Mouse (Mus musculus) liver, embryonic 16.5 days (tissue): Measurements from ENCODE around the gene Sun2. TPM values are rescaled to one million over a fixed set of nuclear protein-coding genes. Genes with fewer than 3 reads are reported as not detected.

Source experiments
- ATAC-seq: fragments of 200-750 bp; cut with Nextera tagmentation; 2 replicates; pipeline ENCODE4 v1.8.0; 2017; ENCODE audit warnings: low read depth, mild to moderate bottlenecking, moderate number of reproducible peaks, moderate library complexity
- H3K27ac ChIP-seq: fragments of 300-500 bp; sonication (generic); 2 replicates; pipeline ENCODE4 v1.5.1; 2014; ENCODE audit warnings: mild to moderate bottlenecking, low read length
- H3K27me3 ChIP-seq: fragments of 300-500 bp; sonication (generic); 2 replicates; pipeline ENCODE4 v1.6.1; 2014; ENCODE audit warnings: low read depth, low read length, mixed read lengths; ENCODE audit not compliant: control insufficient read depth, insufficient read depth
- H3K36me3 ChIP-seq: fragments of 300-500 bp; sonication (generic); 2 replicates; pipeline ENCODE4 v1.6.1; 2014; ENCODE audit warnings: mild to moderate bottlenecking; ENCODE audit not compliant: control insufficient read depth, insufficient read depth
- H3K4me1 ChIP-seq: fragments of 300-500 bp; sonication (generic); 2 replicates; pipeline ENCODE4 v1.6.1; 2014; ENCODE audit warnings: low read depth, low read length, mixed read lengths; ENCODE audit not compliant: control insufficient read depth
- H3K4me2 ChIP-seq: fragments of 300-500 bp; sonication (generic); 2 replicates; pipeline ENCODE4 v1.6.1; 2014; ENCODE audit warnings: low read depth, low read length, mixed read lengths
- H3K4me3 ChIP-seq: fragments of 300-500 bp; sonication (generic); 2 replicates; pipeline ENCODE4 v1.5.1; 2014; ENCODE audit warnings: low read depth, mild to moderate bottlenecking, low read length
- H3K9ac ChIP-seq: fragments of 300-500 bp; sonication (generic); 2 replicates; pipeline ENCODE4 v1.6.1; 2014; ENCODE audit warnings: low read depth, low read length
- H3K9me3 ChIP-seq: fragments of 300-500 bp; sonication (generic); replicated peaks from 2 replicates; pipeline ENCODE4 v1.6.1; 2016; ENCODE audit warnings: low read length; ENCODE audit not compliant: control insufficient read depth
- WGBS: fragments of 180-500 bp; shearing (Covaris S2); extraction: QIAGEN DNeasy Blood & Tissue Kit; methylation state at CpG from one replicate; pipeline ENCODE4 v1.1.7; 2014; ENCODE audit not compliant: insufficient replicate concordance; 5-methylcytosine and 5-hydroxymethylcytosine counted together
- polyA plus RNA-seq: library from polyadenylated mRNA; unstranded; fragments of >200 nt; fragmentation: Nextera tagmentation; extraction: Ambion mirVana; gene quantifications from 2 replicates; pipeline ENCODE4 v1.2.1, GENCODE M21; 2015

The Sun2 gene
- polyA plus RNA-seq, 1 experiment from 2014 or later: 3.0 TPM

DNA sequence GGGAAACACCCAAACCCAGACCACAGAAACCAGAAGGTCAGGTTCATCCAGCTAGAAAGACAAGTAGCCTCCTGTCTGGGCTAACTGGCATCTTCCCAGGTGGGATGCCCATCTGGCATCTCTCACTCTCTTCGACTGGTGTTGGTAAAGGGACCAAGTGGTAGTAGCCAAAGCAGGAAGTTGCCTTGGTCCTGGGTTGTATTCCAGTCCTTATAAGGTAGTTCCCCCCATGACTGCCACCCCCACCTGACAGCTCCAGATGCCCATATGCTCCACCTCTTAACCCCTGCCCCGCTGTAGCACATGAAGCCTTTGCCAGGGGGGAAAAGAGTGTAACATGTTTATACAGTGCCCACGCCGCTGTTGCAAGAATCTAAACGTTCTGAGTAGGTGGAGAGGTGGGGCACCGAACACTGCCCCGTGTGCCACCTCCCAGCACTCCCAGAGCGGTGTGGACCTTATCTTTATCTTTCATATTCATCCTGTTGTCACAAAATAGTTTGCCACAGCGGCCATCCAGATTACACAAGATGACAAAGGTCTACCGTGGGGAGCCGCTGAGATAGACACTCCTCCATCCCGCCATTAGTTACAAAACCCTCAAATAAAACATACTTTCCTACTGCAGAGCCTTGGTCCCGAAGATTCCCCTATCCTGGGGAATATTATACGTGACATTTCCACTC lies 1.0 kb downstream of the Sun2 start:
- Histone ChIP-seq H3K27me3 (no peaks in the 10 kb centered on the region), H3K4me2 (peak overlapping the region; percentile 99), H3K4me1 (peaks cover 23% of the 10 kb centered on the region), H3K4me3 (peak overlapping the region; percentile 92), H3K36me3 (peaks cover 15% of the 10 kb centered on the region), H3K27ac (peak overlapping the region; percentile 78), H3K9ac (peak overlapping the region; percentile 92), H3K9me3 (no peaks in the 10 kb centered on the region)
- no peak for ATAC-seq
- WGBS: 4% methylated on average over 14 of the region's 14 CpGs

DNA sequence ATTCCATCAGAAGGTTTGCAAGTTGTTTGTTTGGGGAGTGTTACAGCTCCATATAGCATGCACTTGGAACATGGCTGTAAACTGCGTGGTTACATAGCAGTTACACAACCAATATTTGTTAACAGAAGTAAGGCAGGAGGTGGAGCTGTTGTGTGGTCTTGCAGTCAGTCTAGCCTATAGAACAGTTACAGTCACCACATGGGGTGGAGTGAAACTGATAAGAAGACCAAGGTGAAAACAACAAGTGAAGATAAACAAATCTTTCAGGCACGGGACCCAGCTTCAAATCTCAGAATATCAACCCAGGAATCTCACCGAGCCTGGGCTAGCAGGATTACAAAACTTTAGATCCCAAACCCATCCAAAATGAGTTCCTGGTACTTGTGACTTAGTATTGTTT lies 1.6 kb downstream of the Sun2 start:
- 20% methylated on average over 3 of the region's 3 CpGs for WGBS
- Histone ChIP-seq H3K27ac (peak overlapping the region; percentile 51), H3K9ac (peak overlapping the region; percentile 92; the same call in 1 of the 2 replicates)

DNA sequence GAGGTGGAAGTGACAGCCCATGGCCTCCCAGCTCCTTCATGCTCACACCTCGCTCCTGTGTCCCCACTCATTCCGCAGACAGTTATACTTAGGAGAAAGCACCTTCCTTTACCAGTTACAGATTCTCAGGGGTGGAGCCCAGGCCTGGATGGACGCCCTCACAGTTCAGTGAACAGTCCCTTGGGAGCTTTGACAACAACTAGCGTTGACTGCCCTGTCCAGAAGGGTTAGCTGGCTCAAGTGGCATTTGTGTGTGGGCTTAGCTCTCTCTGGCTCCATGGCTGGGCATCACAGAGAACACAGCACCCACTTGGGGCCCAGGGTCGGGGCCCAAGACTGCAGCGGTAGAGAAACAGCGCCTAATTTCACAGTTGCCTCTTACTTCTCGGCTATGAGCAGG lies 8.0 kb downstream of the Sun2 start:
- peaks cover 22% of the 10 kb centered on the region for H3K36me3 ChIP-seq
- peak overlapping the region; percentile 0; the same call in 1 of the 2 replicates for H3K27ac ChIP-seq
- H3K9me3 ChIP-seq: no peaks in the 10 kb centered on the region
- H3K4me2 ChIP-seq: no peak overlapping the region
- 83% methylated on average over 8 of the region's 8 CpGs for WGBS
- no peak overlapping the region for H3K9ac ChIP-seq
- H3K27me3 ChIP-seq: no peaks in the 10 kb centered on the region
- ATAC-seq: no peak
- H3K4me3 ChIP-seq: no peak overlapping the region
- no peaks in the 10 kb centered on the region; the same call in 1 of the 2 replicates for H3K4me1 ChIP-seq

More for the DNA sequence above, 1.6 kb downstream of the Sun2 start:
- H3K4me3 ChIP-seq: peak overlapping the region; percentile 92
- no peaks in the 10 kb centered on the region for H3K9me3 ChIP-seq
- H3K27me3 ChIP-seq: no peaks in the 10 kb centered on the region
- peak overlapping the region; percentile 99 for H3K4me2 ChIP-seq
- ATAC-seq: no peak
- peaks cover 23% of the 10 kb centered on the region for H3K4me1 ChIP-seq
- H3K36me3 ChIP-seq: peaks cover 15% of the 10 kb centered on the region

DNA sequence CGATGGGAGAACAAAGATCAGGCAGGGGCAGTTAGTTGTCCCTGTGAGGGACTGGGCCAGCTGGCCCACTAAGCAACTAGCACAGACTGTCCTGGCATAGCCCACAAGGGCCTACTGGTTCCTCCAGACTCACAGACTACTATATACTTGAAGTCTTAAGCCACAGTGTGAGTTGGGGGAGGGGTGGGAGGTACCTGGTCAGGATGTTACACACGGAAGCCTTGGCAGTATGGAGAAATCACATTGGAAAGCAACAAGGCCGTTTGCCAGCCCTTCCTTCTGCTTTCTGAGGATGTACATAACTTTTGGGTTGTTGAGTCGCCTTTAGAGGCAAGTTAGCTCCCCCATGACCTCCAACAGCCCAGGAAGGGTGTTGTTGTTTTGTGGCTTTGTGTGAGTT lies 8.7 kb downstream of the Sun2 start:
- H3K9me3 ChIP-seq: no peaks in the 10 kb centered on the region
- no peaks in the 10 kb centered on the region for H3K27me3 ChIP-seq
- H3K36me3 ChIP-seq: peaks cover 20% of the 10 kb centered on the region
- H3K9ac ChIP-seq: no peak overlapping the region
- H3K4me1 ChIP-seq: no peaks in the 10 kb centered on the region; the same call in 1 of the 2 replicates
- no peak overlapping the region for H3K4me2 ChIP-seq
- H3K27ac ChIP-seq: no peak overlapping the region
- 0 out of 2 replicates have a peak, but pooled peaks have one; percentile 7 for ATAC-seq
- WGBS: 53% methylated on average over 4 of the region's 4 CpGs
- no peak overlapping the region for H3K4me3 ChIP-seq

DNA sequence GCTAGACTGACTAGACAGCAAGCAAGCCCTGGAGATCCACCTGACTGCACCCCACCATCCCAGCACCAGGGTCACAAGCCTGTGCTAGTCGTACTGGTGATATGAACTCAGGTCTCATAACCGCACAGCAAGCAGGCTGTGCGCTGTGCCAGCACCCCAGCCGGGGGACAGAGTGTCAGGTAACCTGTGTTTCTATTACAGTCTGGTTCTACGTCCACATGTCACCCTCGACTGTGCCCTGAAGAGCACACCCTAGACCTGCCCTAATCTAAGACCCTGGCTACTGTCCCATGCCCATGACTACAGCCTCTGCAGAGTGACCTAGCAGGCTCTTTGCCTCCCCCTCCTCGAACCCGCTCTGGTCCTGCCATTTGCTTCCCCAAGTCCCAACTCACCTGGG lies 9.1 kb downstream of the Sun2 start:
- Histone ChIP-seq H3K9me3 (no peaks in the 10 kb centered on the region), H3K27me3 (no peaks in the 10 kb centered on the region), H3K4me3 (no peak overlapping the region), H3K9ac (no peak overlapping the region), H3K27ac (no peak overlapping the region), H3K4me2 (no peak overlapping the region), H3K36me3 (peaks cover 15% of the 10 kb centered on the region), H3K4me1 (no peaks in the 10 kb centered on the region; the same call in 1 of the 2 replicates)
- no peak for ATAC-seq
- 87% methylated on average over 8 of the region's 8 CpGs for WGBS

DNA sequence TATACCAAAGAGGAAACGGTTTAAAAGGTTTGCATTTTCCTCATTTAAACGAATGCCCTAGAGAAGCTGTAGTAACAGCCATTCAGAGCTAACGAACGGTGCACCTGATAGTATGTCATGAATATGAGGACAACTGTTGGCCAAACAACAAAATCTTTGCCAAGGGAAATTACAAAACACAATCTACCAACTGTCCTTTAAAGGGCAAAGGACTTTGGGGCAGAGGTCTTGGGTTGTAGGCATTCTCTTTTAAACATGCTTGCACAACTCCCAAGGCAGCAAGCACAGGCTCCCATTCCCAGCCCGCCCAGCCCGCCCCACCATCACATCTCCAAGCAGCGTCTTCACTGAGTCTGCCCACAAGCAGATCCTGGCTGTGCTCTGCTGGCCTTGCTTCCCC lies 10.8 kb downstream of the Sun2 start:
- Histone ChIP-seq H3K36me3 (peaks cover 9% of the 10 kb centered on the region), H3K4me3 (no peak overlapping the region), H3K9ac (no peak overlapping the region), H3K27me3 (no peaks in the 10 kb centered on the region), H3K4me2 (no peak overlapping the region), H3K4me1 (no peaks in the 10 kb centered on the region; the same call in 1 of the 2 replicates), H3K9me3 (no peaks in the 10 kb centered on the region), H3K27ac (no peak overlapping the region)
- 0 out of 2 replicates have a peak, but pooled peaks have one; percentile 15 for ATAC-seq
- WGBS: 72% methylated on average over 7 of the region's 7 CpGs

DNA sequence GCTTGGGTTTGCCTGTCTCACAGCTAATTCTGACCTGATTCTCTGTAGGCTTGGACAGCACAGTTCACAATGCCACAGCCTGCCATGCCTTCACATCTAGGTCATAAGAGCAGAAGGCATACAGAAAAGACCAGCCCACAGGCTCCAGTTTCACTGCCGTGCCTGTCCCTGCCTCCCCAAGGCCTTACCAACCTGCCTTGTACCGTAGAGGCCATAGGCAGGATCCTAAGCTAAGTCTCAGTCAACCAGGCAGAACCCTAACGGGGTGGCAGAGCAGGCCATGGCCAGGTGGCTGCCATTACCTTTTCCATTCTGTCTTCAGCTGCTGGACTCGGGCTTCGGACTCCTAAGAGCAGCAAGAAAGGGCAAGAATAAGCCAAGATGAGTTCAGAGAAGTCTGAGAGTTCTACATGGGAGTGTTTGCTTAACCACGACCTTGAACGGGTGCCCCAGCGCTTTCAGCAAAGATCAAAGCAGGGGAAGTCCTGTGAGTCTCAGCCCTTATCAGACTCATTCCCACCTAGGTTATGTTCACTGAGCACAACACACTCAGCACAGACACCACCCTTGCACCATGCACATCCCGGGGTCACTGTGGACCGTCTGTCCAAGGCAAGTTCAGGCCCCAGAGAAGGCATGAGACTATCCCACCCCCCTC lies 13.5 kb downstream of the Sun2 start:
- ATAC-seq: no peak
- no peak overlapping the region for H3K4me2 ChIP-seq
- 65% methylated on average over 10 of the region's 10 CpGs for WGBS
- H3K9ac ChIP-seq: no peak overlapping the region
- no peak overlapping the region for H3K27ac ChIP-seq
- peaks cover 18% of the 10 kb centered on the region for H3K36me3 ChIP-seq
- H3K4me3 ChIP-seq: no peak overlapping the region
- no peaks in the 10 kb centered on the region; the same call in 1 of the 2 replicates for H3K4me1 ChIP-seq
- no peaks in the 10 kb centered on the region for H3K27me3 ChIP-seq
- no peaks in the 10 kb centered on the region for H3K9me3 ChIP-seq

DNA sequence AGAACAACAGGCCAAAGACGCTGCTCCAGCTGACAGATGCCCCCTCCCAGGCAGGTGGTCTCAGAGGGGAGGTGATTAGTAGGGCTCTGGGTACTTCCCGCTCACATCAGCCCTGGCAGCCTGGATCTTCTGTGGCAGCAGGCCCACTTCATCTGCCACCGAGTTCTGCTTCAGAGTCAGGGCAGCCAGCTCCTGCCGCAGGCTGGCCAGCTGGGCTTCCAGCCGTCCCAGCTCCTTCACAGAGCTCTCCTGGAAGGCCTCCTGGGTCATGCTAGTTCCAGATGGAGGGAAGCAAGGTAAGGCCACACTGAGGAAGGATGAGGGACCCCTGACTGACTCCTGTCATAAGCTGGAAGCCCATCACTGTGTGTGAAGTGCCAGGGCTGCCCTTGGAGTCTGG lies 14.0 kb downstream of the Sun2 start:
- Histone ChIP-seq H3K4me2 (no peak overlapping the region), H3K9ac (no peak overlapping the region), H3K9me3 (no peaks in the 10 kb centered on the region), H3K4me3 (no peak overlapping the region), H3K4me1 (no peaks in the 10 kb centered on the region; the same call in 1 of the 2 replicates), H3K27ac (no peak overlapping the region), H3K27me3 (no peaks in the 10 kb centered on the region), H3K36me3 (peaks cover 15% of the 10 kb centered on the region)
- WGBS: 81% methylated on average over 5 of the region's 5 CpGs
- ATAC-seq: no peak

DNA sequence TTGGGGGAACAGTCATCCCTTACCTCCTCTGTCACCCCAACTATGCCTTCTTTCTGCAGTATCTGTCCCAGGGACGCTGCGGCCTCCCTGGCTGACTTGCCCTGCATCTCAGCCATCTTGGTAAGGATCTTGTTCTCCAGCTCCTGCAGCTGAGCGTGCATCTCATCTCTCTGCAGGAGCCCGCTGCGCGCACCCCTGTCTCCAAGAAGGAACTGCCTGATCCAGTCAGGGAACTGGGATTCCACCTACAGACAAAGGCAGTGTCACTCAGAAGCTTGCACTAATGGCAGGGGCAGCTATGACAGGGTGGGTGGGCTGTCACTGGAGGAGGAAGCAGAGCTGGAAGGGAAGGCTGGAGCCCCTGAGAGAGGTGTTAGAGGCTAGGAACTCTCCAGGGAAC lies 14.5 kb downstream of the Sun2 start:
- H3K4me1 ChIP-seq: no peaks in the 10 kb centered on the region; the same call in 1 of the 2 replicates
- no peak overlapping the region for H3K9ac ChIP-seq

More for the DNA sequence above, 14.5 kb downstream of the Sun2 start:
- 83% methylated on average over 6 of the region's 6 CpGs for WGBS
- H3K27me3 ChIP-seq: no peaks in the 10 kb centered on the region
- H3K27ac ChIP-seq: no peak overlapping the region
- H3K36me3 ChIP-seq: peaks cover 15% of the 10 kb centered on the region
- no peaks in the 10 kb centered on the region for H3K9me3 ChIP-seq
- no peak overlapping the region for H3K4me2 ChIP-seq
- H3K4me3 ChIP-seq: no peak overlapping the region
- no peak for ATAC-seq
